Mouse (Mus musculus) gastrocnemius, adult 18-20 months (tissue): ENCODE data around the gene Zfp781. TPM values are rescaled to one million over a fixed set of nuclear protein-coding genes. Genes with fewer than 3 reads are reported as not detected.
"Not testable (repeated sequence)": the region's sequence is repeated elsewhere in the genome, so short reads cannot be mapped to it uniquely, and the experiment has no call there.

ENCODE experiments used
- DNase-seq: peaks from one replicate; pipeline ENCODE4 v3.0.0; 2021; ENCODE audit warnings: low spot score
- long read RNA-seq, 2 experiments: library from polyadenylated mRNA; stranded (forward); transcript quantifications; one replicate each; pipeline ENCODE4 v2.0.0; 2021
- total RNA-seq, 2 experiments: library from RNA; stranded (reverse); gene quantifications; 2 replicates each; pipeline ENCODE4 v1.2.3; 2021

Gene Zfp781
- under 1 TPM; 0.18 to 0.26 TPM for total RNA-seq
- long read RNA-seq, experiment 1, result 0 reads
- long read RNA-seq, experiment 2, result 0 reads

- not testable (repeated sequence) for DNase-seq
Observed at GRCm38 (mm10) chr10:81929842-81930743, at the start of gene Zfp781. Zfp781 (minus strand) TSS chr10:81930480.

- not testable (repeated sequence) for DNase-seq
Observed at GRCm38 (mm10) chr10:81978365-81979003, 48.2 kb upstream of the Zfp781 start.

GRCm38 (mm10) chr10:81930744-81931118, 451 bp upstream of the Zfp781 start:
- DNase-seq, result not testable (repeated sequence)

GRCm38 (mm10) chr10:81863409-81864407, 66.6 kb downstream of the Zfp781 start, which contains the start of gene Gm32687:
Gm32687 (plus strand) TSS chr10:81863934.
- DNase-seq, result not testable (repeated sequence)

Other genes with a start within 250 kb of the Zfp781 start
- 1 to 10 TPM; 5.2 to 6.2 TPM for gene Zfp433, start 225.7 kb downstream of the Zfp781 start, total RNA-seq
- gene Gm3055, start 159.3 kb downstream of the Zfp781 start, total RNA-seq, result under 1 TPM; 0.53 to 0.95 TPM
- gene Gm4767, start 118.3 kb downstream of the Zfp781 start, total RNA-seq, result under 1 TPM; 0.78 to 1.00 TPM
- gene Gm32687, start 66.5 kb downstream of the Zfp781 start, total RNA-seq, result 1 to 10 TPM in 1 of 2 experiments, under 1 TPM in 1; 0.95 to 2.0 TPM
- gene Zfp873, start 117.6 kb upstream of the Zfp781 start, total RNA-seq, result 1 to 10 TPM; 1.9 to 2.3 TPM
- 1 to 10 TPM; 1.0 to 1.6 TPM for gene BC024063, start 152.9 kb upstream of the Zfp781 start, total RNA-seq
- under 1 TPM; 0.38 to 0.46 TPM for gene AU041133, start 197.5 kb upstream of the Zfp781 start, total RNA-seq